Mouse (Mus musculus) right cerebral cortex, postnatal 36 days (tissue): Measurements from ENCODE around the gene Olfr1123.
"Not testable (repeated sequence)": the region's sequence is repeated elsewhere in the genome, so short reads cannot be mapped to it uniquely, and the experiment has no call there.

Experiments
- DNase-seq, 2 experiments: peaks; one replicate each; pipeline ENCODE4 v3.0.0; 2022; ENCODE audit warnings: low spot score in 2 of 2, mixed read lengths in 1 of 2

Olfr1123 gene

DNA sequence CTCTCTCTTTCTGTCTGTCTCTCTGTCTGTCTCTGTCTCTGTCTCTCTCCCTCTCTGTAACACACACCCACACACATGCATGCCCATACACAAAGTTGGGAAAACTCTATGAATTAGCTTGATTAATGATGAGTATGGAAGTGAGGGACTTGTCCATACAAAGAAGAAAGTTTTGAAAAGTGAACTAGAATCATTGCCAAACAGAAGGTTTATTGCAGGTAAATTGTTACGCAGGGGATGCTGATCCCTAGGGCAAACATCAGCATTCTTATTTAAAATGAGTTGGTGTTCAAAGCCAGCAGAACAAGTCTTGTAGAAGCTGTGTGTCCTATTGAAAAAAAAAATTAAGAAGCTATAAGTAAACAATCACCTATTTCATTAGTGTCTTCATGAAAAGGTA lies at the start of gene Olfr1123:
Gene Olfr1123 (plus strand): TSS at position 301 of the 400 bp plus-strand sequence.
- DNase-seq, result no peak

DNA sequence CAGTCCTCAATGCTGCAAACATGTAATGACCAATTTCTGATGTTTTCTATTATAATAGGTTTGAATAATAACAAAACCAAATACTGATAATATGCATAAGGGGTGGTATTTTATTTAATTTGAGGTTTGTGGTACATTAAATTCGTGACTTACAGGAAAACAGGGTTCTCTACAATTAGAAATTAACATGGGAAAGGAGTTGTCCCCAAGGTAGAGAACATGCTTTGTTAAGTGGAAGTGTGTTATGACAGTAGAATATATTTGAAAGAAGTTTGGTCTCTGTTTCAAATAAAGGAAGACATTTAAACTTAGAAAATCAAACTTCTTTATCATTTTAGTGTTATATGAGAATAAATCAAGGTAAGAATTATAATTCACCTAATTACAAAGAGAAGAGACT lies 46.8 kb upstream of the Olfr1123 start, which contains the start of gene Olfr1121:
Gene Olfr1121 (plus strand): TSS at position 301 of the 400 bp plus-strand sequence.
- no peak for DNase-seq

DNA sequence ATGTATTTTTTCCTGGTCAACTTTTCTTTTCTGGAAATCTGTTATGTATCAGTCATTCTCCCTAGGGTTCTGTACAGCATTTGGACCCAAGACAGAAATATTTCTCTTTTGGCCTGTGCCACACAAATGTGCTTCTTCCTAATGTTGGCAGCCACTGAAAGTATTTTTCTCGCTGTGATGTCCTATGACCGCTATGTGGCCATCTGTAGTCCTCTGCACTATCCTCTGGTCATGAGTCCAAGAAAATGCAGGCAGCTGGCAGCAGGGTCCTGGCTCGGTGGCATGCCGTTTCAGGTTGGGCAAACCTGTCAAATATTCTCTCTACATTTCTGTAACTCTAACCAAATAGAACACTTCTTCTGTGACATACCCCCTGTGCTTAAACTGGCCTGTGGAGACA lies 44.7 kb upstream of the Olfr1123 start:
- no peak for DNase-seq

DNA sequence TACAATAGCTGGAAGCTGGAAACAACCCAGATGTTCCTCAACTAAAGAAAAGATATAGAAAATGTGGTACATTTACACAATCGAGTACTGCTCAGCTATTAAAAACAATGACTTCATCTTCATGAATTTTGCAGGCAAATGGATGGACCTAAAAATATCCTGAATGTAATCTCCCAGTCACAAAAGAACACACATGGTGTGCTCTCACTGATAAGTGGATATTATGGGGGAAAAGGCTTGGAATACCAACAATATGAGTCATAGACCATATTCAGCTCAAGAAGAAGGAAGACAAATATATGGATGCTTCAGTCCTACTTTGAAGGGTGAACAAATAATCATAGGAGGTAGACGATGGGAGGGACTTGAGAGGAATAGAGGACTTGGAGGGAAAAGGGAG lies 32.5 kb upstream of the Olfr1123 start:
- DNase-seq, result no peak

DNA sequence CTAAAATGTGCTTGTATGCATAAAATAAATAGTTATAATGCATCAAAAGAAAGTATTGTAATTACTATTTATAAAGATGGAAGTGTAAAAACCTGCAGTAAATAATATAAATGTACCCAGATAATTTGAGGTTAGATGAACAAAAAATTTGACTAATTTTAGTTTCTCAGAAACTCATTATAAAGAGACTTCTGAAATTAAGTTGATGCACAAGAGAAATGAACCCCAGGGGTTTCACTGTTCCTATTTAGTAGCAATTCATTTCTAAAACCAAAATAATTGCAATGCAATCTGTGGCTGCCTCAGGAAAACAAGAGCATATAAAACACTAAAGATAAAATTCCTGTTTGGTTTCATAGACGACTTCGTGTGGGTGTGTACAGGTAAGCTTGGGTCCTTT lies 30.9 kb upstream of the Olfr1123 start, which contains the start of gene Olfr1122:
Gene Olfr1122 (plus strand): TSS at position 301 of the 400 bp plus-strand sequence.
- no peak for DNase-seq

DNA sequence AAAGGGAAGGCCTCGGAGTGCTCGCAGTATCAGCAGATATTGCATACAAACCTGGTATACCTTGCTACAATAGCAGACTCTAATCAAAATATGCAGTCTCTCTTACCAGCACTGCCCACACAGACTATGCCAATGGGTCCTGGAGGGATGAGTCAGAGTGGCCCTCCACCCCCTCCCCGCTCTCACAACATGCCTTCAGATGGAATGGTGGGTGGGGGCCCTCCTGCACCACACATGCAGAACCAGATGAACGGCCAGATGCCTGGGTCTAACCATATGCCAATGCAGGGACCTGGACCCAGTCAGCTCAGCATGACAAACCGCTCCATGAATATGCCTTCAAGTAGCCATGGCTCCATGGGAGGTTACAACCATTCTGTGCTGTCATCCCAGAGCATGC lies 22.8 kb upstream of the Olfr1123 start:
- not testable (repeated sequence) for DNase-seq

DNA sequence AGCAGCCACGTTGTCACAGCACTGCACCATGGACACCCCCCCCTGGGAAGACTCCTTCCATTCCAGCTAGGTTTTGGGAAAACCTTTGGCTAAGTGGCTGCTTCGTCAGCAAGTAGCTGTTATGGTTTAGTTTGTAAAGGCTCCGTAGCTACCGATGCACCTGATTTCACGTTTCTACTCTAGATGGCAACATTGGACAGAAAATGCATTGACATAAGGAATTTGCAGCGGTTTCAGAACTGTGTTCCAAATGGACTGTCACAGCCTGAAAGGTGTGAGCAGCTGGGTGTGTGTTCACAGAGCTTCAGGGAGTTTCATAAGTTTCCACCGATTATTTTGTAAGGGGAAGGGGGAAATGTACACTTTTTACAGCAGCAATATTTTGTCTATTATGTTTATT lies 21.7 kb upstream of the Olfr1123 start:
- not testable (repeated sequence) for DNase-seq

DNA sequence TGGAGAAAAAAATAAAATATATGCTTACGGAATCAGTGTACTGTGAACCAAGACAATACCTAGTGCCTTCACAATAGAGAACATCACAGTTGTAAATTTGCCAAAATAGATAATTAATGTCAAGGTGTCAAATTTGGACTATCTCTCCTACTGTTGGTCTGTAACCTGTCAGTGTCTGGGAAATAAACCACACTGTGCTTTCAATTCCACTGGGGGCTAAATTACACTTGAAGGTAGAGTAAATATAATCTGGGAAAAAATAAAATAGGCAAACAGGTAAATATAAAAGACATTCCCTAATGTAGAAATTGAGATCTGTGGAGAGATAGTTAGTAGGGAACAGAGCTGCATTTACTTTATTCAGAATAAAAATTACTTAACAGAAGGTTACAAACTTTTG lies 13.5 kb downstream of the Olfr1123 start, which contains the start of gene Olfr1124:
Gene Olfr1124 (plus strand): TSS at position 301 of the 400 bp plus-strand sequence.
- DNase-seq, result no peak

DNA sequence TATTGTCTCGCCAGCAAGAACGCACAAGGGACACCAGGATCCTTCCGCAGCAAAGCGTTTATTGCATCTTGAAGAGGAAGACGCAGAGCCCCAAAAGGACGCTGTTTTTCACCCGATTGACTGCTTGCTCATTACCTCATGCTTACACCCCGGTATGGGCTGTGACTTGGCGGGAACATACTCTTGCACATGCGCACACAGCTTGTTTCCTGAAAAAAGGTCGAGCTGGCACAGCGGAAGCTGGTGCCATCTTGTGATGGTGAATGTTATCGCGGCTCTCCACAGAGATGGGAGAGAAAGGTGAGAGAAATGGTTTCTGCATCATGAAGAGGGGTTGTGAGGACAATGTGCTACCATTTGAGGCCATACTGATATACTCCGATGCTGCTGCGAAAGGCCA lies 21.3 kb downstream of the Olfr1123 start:
- no peak for DNase-seq

DNA sequence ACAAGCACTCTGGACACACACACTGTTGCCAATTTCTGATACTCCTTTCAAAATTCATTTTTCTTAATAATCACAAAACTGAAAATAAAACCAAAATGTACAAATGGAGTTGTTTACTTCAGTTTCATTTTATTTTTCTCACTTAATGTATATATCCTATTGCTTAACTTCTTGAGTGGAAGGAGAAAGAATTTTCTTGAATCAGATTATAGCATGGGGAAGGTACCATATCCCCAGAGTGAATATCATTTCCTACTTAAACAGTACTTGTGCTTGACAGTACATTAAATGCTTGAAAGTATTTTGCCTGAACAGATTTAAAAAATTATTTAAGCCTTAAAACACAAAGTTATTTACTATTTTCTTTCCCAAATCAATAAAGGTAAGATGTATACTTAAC lies 37.2 kb downstream of the Olfr1123 start, which contains the start of gene Olfr1126:
Gene Olfr1126 (plus strand): TSS at position 301 of the 400 bp plus-strand sequence.
- no peak for DNase-seq

DNA sequence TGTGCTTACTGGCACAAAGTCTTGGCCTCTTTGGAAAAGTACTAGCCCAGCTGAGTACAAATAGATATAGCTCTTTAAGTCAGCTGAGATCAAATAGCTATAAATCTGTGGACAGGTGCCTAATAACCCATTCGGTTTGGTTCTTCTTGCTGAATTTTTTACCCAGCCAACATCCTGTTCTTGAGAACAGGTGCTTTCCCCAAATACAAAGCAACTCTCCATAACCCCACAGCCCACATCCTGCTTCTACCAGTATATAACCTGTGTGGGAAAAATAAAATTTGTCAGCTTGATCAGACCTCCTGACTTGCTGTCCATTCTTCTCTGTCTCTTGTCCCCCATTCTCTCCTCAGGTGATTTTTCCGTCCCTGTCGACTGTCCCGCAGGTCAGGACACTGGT lies 45.3 kb downstream of the Olfr1123 start:
- DNase-seq, result no peak
